Mouse (Mus musculus): ENCODE results near the gene Btf3.

DNA sequence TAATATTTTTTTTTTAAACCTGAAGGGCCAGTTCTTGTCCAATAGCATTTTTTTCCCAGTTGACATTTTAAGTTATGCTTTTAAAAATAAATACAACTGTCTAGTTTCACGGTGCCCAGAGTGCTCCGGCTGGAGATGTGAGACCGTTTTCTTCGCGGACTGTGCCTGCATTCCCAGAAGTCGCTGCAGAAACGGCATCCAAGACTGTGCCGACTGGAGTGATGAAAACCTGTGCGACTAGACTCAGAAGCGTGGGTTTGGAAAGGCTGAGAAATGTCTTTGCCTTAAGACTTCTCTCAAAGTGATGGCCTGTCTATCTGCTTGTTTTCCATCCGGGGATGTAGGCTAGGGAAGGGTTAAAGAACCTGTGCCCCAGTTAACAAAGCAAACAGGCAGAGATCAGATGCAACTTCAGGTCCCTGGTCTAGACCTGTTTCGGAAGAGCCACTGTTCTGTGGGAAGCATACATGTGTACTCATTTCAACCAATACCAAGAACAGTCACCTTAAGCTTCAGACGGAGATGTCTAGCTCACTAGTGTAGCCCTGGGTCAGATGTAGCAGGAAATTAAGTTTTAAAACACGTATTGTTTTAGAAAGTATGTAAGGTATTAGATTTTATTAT, 9.8 kb downstream of the Btf3 start:
- TF ChIP-seq POLR2A (IDR thresholded peaks at IDR 0.05; ENCODE audit: extremely low read depth, insufficient read depth, low read length), result no peak
- no peak for TF ChIP-seq CTCF (IDR thresholded peaks at IDR 0.05; ENCODE audit: extremely low read depth, insufficient read depth, low read length)
